Mouse (Mus musculus): ENCODE measurements around the gene Grm8.
A peak's percentile ranks its signal among the peaks of the same experiment; 100 is the strongest.
"Not testable (repeated sequence)": the region's sequence is repeated elsewhere in the genome, so short reads cannot be mapped to it uniquely, and the experiment has no call there.

Gene Grm8

GRCm38 (mm10) chr6:27819735-27820134 lies 315.2 kb downstream of the Grm8 start:
- DNase-seq = not testable (repeated sequence)

GRCm38 (mm10) chr6:27812789-27813188 lies 322.2 kb downstream of the Grm8 start:
- peak; percentile 7 for DNase-seq

GRCm38 (mm10) chr6:27809996-27810395 lies 325.0 kb downstream of the Grm8 start:
- peak; percentile 7 for DNase-seq

- DNase-seq = no peak
These were observed 328.2 kb downstream of the Grm8 start for GRCm38 (mm10) chr6:27806741-27807140.

GRCm38 (mm10) chr6:27800881-27801572 lies 334.0 kb downstream of the Grm8 start:
- DNase-seq = no peak

GRCm38 (mm10) chr6:27798735-27799134 lies 336.2 kb downstream of the Grm8 start:
- DNase-seq = no peak

GRCm38 (mm10) chr6:27789566-27789965 lies 345.4 kb downstream of the Grm8 start:
- DNase-seq = no peak

- DNase-seq = no peak
These were observed 345.8 kb downstream of the Grm8 start for GRCm38 (mm10) chr6:27789151-27789550.

GRCm38 (mm10) chr6:27782251-27782650 lies 352.7 kb downstream of the Grm8 start:
- no peak for DNase-seq

GRCm38 (mm10) chr6:27781371-27781770 lies 353.6 kb downstream of the Grm8 start:
- DNase-seq = no peak

GRCm38 (mm10) chr6:27775646-27776271 lies 359.2 kb downstream of the Grm8 start:
- no peak for DNase-seq

- DNase-seq = no peak
These were observed 372.9 kb downstream of the Grm8 start for GRCm38 (mm10) chr6:27762061-27762460.

- no peak for DNase-seq
These were observed 381.6 kb downstream of the Grm8 start for GRCm38 (mm10) chr6:27753290-27753829.

- no peak for DNase-seq
These were observed 388.5 kb downstream of the Grm8 start for GRCm38 (mm10) chr6:27746493-27746892.

- DNase-seq = no peak
These were observed 389.1 kb downstream of the Grm8 start for GRCm38 (mm10) chr6:27745693-27746451.

GRCm38 (mm10) chr6:27689382-27689781 lies 445.6 kb downstream of the Grm8 start:
- no peak for DNase-seq

- DNase-seq = no peak
These were observed 473.1 kb downstream of the Grm8 start for GRCm38 (mm10) chr6:27661747-27662435.

GRCm38 (mm10) chr6:27657520-27657919 lies 477.5 kb downstream of the Grm8 start:
- DNase-seq = peak; percentile 5

GRCm38 (mm10) chr6:27646503-27646902 lies 488.5 kb downstream of the Grm8 start:
- no peak for DNase-seq

GRCm38 (mm10) chr6:27645054-27645453 lies 489.9 kb downstream of the Grm8 start:
- no peak for DNase-seq

GRCm38 (mm10) chr6:27635898-27636297 lies 499.1 kb downstream of the Grm8 start:
- DNase-seq = no peak

GRCm38 (mm10) chr6:27617472-27617871 lies 517.5 kb downstream of the Grm8 start:
- peak; percentile 6 for DNase-seq

- DNase-seq = no peak
These were observed 554.5 kb downstream of the Grm8 start for GRCm38 (mm10) chr6:27580485-27580884.

All from cerebellum, adult 9-11 months (tissue).